Mouse (Mus musculus) embryonic facial prominence, embryonic 11.5 days (tissue): ENCODE measurements around the gene Lemd1. TPM values are rescaled to one million over a fixed set of nuclear protein-coding genes. Genes with fewer than 3 reads are reported as not detected.

Experiments
- ATAC-seq: fragments of 200-750 bp; cut with Nextera tagmentation; replicated peaks from 2 replicates; pipeline ENCODE4 v1.8.0; 2017; ENCODE audit warnings: low read depth; ENCODE audit not compliant: insufficient number of reproducible peaks, low FRiP score, low TSS enrichment
- DNase-seq: peaks from one replicate; pipeline ENCODE4 v3.0.0-alpha.2; 2015; ENCODE audit warnings: low spot score
- H3K27ac ChIP-seq: fragments of 300-500 bp; sonication (generic); replicated peaks from 2 replicates; pipeline ENCODE4 v1.5.1; 2014; ENCODE audit warnings: mild to moderate bottlenecking, low read depth, low read length, control low read depth
- H3K27me3 ChIP-seq: fragments of 300-500 bp; sonication (generic); 2 replicates; pipeline ENCODE4 v1.6.1; 2014; ENCODE audit warnings: mild to moderate bottlenecking, low read length, moderate library complexity, mixed read lengths; ENCODE audit not compliant: control insufficient read depth, insufficient read depth
- H3K36me3 ChIP-seq: fragments of 300-500 bp; sonication (generic); replicated peaks from 2 replicates; pipeline ENCODE4 v1.6.1; 2014; ENCODE audit warnings: low read depth, mild to moderate bottlenecking, low read length, moderate library complexity, mixed read lengths; ENCODE audit not compliant: control insufficient read depth, insufficient read depth
- H3K4me1 ChIP-seq: fragments of 300-500 bp; sonication (generic); 2 replicates; pipeline ENCODE4 v1.6.1; 2014; ENCODE audit warnings: low read length, mixed read lengths; ENCODE audit not compliant: control insufficient read depth, insufficient read depth
- H3K4me2 ChIP-seq: fragments of 300-500 bp; sonication (generic); 2 replicates; pipeline ENCODE4 v1.6.1; 2014; ENCODE audit warnings: low read depth, mild to moderate bottlenecking, control low read depth, low read length, moderate library complexity
- H3K4me3 ChIP-seq: fragments of 300-500 bp; sonication (generic); 2 replicates; pipeline ENCODE4 v1.5.1; 2014; ENCODE audit warnings: low read depth, low read length, control low read depth
- H3K9ac ChIP-seq: fragments of 300-500 bp; sonication (generic); replicated peaks from 2 replicates; pipeline ENCODE4 v1.6.1; 2014; ENCODE audit warnings: mild to moderate bottlenecking, control low read depth, low read length
- H3K9me3 ChIP-seq: fragments of 300-500 bp; sonication (generic); replicated peaks from 2 replicates; pipeline ENCODE4 v1.6.1; 2016; ENCODE audit warnings: mild to moderate bottlenecking, low read length, inconsistent platforms, mixed read lengths; ENCODE audit not compliant: control insufficient read depth
- WGBS: fragments of 180-500 bp; shearing (Covaris S2); extraction: QIAGEN DNeasy Blood & Tissue Kit; methylation state at CpG from one replicate; pipeline ENCODE4 v1.1.7; 2014; 5-methylcytosine and 5-hydroxymethylcytosine counted together
- polyA plus RNA-seq: library from polyadenylated mRNA; unstranded; fragments of >200 nt; fragmentation: Nextera tagmentation; extraction: Ambion mirVana; gene quantifications from 2 replicates; pipeline ENCODE4 v1.2.1, GENCODE M21; 2014

Lemd1 gene
- polyA plus RNA-seq, 1 experiment from 2014 or later = 1.1 TPM

DNA sequence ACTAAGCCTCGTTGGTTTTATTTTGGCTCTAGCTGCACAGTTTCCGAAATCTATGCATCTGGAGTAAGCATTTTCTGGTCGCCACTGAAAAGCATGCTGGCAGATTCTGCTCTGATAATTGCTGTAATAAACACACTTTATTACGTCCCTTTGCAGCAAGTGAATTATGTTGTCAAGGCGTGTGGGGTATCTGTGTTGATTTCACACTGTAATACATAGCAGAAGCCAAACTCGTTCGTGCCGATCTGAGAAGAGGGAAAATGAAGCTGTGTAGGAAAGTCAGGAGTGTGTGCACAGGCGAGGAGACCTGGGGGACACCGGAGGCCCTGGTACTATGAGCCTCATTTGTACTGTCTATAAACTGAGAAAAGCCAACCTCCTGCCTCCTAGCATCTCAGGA, 18.2 kb downstream of the Lemd1 start:
- peaks cover 3% of the 10 kb centered on the region; the same call in 1 of the 2 replicates for H3K27me3 ChIP-seq
- no peak for ATAC-seq

DNA sequence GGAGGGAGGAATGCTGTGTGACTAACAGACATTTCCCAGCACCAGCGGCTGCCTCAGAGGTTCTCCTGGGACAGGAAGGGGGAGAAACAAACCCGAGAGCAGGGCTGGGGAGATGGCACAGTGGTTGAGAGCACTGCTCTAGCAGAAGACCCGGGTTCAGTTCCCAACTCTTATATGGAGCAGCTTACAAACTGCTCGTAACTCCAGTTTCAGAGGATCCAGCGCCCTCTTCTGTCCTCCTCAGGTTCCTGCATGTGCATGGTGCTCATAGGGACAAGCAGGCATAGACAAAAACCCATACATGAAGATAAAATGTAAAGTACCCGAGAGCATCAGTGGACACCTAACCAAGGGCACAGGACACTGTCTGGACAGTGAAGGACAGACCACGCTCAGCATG, 19.7 kb downstream of the Lemd1 start:
- Histone ChIP-seq H3K4me2 (no peak overlapping the region), H3K9me3 (no peaks in the 10 kb centered on the region), H3K27ac (no peak overlapping the region), H3K9ac (no peak overlapping the region), H3K36me3 (no peaks in the 10 kb centered on the region), H3K4me1 (no peaks in the 10 kb centered on the region; the same call in 1 of the 2 replicates), H3K27me3 (peaks cover 3% of the 10 kb centered on the region; the same call in 1 of the 2 replicates), H3K4me3 (no peak overlapping the region)
- ATAC-seq (no peak), DNase-seq (peak; percentile 66)
- WGBS = 17% methylated on average over 7 of the region's 7 CpGs

More for the DNA sequence above, 18.2 kb downstream of the Lemd1 start:
- Histone ChIP-seq H3K9ac (no peak overlapping the region), H3K4me1 (no peaks in the 10 kb centered on the region; the same call in 1 of the 2 replicates), H3K9me3 (no peaks in the 10 kb centered on the region), H3K4me3 (no peak overlapping the region), H3K36me3 (no peaks in the 10 kb centered on the region), H3K4me2 (no peak overlapping the region), H3K27ac (no peak overlapping the region)
- 65% methylated on average over 10 of the region's 10 CpGs for WGBS
- DNase-seq = no peak

DNA sequence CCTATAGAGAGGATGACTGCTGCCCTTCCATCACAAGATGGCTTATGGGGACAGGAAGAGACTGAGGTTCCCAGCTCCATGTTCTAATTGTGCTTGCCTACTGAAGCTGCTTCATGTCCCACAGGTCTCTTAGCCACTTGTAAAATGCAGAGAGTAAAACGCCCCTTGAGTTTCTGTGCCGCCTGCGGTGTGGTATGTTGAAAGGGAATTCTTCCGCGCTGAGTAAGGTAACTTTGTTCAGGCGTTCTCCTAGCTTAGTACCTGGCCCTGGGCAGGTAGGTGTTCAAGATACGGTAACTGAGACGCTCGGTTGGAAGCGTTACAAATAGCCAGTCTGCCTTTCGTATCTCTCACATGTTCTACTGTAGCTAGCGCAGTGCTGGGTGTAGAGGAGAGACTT, 20.4 kb downstream of the Lemd1 start:
- ATAC-seq (no peak), DNase-seq (no peak)
- Histone ChIP-seq H3K9me3 (no peaks in the 10 kb centered on the region), H3K36me3 (no peaks in the 10 kb centered on the region), H3K9ac (no peak overlapping the region), H3K4me3 (no peak overlapping the region), H3K4me2 (no peak overlapping the region; the same call in 1 of the 2 replicates), H3K27ac (no peak overlapping the region), H3K27me3 (peaks cover 3% of the 10 kb centered on the region; the same call in 1 of the 2 replicates), H3K4me1 (no peaks in the 10 kb centered on the region; the same call in 1 of the 2 replicates)
- WGBS = 39% methylated on average over 12 of the region's 12 CpGs

DNA sequence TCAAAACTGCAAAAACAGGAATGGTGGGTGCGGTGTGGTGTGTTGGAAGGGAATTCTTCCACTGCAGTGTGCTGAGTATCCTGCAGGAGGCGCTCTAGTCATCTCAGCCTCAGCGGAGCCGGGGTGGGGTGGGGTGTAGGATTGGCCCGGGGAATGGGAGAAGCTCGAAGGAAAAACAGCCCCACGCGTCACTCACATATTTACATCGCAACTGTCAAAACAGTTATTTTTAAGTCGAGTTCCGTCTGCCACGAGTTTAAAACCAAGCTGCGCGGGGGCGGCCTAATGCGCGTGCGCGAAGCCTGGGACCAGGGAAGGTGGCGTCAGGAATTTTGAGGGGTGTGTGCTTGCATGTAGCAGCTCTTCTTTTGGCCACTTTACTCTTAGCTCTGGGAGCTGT, 21.0 kb downstream of the Lemd1 start:
- no peak overlapping the region for H3K9ac ChIP-seq
- H3K27ac ChIP-seq = no peak overlapping the region
- 5% methylated on average over 20 of the region's 20 CpGs for WGBS
- DNase-seq = peak; percentile 64
- no peak for ATAC-seq
- H3K27me3 ChIP-seq = peaks cover 3% of the 10 kb centered on the region; the same call in 1 of the 2 replicates
- no peaks in the 10 kb centered on the region for H3K36me3 ChIP-seq
- H3K4me1 ChIP-seq = no peaks in the 10 kb centered on the region; the same call in 1 of the 2 replicates
- no peaks in the 10 kb centered on the region for H3K9me3 ChIP-seq
- peak overlapping the region; percentile 22; the same call in 1 of the 2 replicates for H3K4me2 ChIP-seq
- peak overlapping the region; percentile 14; the same call in 1 of the 2 replicates for H3K4me3 ChIP-seq

DNA sequence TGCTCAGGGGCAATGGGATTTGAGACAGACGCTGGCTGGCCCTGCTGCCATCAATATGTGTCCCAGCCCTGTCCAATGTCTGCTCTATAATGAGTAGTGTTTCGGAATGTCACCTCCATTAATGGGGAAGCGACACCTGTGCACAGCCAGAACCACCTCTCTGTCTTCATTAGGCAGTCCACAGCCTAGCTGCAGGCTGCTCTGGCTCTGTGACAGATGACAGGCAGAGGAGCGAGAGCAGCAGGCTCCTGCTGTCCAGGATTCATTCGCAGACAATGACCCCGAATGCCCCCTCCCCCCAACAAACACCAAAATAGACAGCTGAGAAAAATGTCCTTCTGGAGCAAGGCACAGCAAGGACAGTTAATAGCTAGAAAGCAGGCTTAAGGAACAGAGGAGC, 21.8 kb downstream of the Lemd1 start:
- no peak overlapping the region for H3K27ac ChIP-seq
- no peak for DNase-seq

DNA sequence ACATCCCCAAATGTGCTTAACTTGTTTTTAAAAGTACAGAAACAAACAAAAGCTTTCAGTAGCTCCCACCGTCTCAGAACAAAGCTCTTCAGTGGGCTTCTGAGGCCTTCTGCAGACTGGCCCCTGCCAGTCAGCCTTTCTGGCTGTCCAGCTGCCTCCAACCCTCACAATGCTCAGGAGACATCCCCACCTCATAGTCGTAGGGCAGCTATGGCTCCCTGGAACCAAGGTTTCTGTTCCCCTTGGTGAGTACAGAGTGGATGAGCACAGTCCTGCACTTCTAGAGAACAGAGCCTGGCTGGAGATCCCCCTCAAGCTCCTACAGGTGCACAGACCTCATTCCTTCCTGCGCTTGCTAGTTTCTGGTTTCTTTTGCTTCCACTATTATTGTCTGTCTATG, 25.0 kb downstream of the Lemd1 start:
- peaks cover under 1% of the 10 kb centered on the region; the same call in 1 of the 2 replicates for H3K27me3 ChIP-seq
- no peak overlapping the region for H3K4me2 ChIP-seq
- H3K9ac ChIP-seq = no peak overlapping the region
- H3K36me3 ChIP-seq = no peaks in the 10 kb centered on the region
- WGBS = 49% methylated on average over 3 of the region's 3 CpGs
- H3K4me1 ChIP-seq = no peaks in the 10 kb centered on the region; the same call in 1 of the 2 replicates
- DNase-seq (no peak), ATAC-seq (no peak)
- H3K27ac ChIP-seq = no peak overlapping the region
- no peaks in the 10 kb centered on the region for H3K9me3 ChIP-seq
- H3K4me3 ChIP-seq = no peak overlapping the region

More for the DNA sequence above, 21.8 kb downstream of the Lemd1 start:
- no peak overlapping the region for H3K4me3 ChIP-seq
- H3K27me3 ChIP-seq = peaks cover 3% of the 10 kb centered on the region; the same call in 1 of the 2 replicates
- no peaks in the 10 kb centered on the region; the same call in 1 of the 2 replicates for H3K4me1 ChIP-seq
- WGBS = 41% methylated on average over 6 of the region's 6 CpGs
- H3K9ac ChIP-seq = no peak overlapping the region
- peak; percentile 45; the same call in 1 of the 2 replicates for ATAC-seq
- no peaks in the 10 kb centered on the region for H3K9me3 ChIP-seq
- H3K4me2 ChIP-seq = no peak overlapping the region
- no peaks in the 10 kb centered on the region for H3K36me3 ChIP-seq

DNA sequence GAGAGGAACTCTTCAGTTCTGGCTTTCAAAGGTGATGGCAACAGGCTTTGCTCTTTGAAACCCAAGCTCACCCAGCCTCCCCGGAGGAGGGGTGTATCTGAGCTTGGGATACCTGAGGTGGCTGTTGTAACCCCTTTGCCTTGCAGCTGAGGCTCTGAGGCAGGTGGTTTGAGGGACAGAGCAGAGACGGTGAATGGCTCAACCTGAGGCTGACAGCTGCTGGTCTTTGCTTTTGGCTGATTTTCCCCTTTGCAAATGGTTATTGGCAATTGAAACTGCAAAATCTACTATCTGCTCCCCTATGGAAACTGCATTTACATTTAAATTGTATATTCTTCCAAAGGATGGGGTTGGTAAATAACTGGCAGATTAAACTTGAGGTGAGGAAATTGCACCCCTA, 30.4 kb downstream of the Lemd1 start:
- Histone ChIP-seq H3K9ac (no peak overlapping the region), H3K27ac (no peak overlapping the region), H3K4me1 (no peaks in the 10 kb centered on the region), H3K9me3 (no peaks in the 10 kb centered on the region), H3K36me3 (no peaks in the 10 kb centered on the region), H3K27me3 (no peaks in the 10 kb centered on the region), H3K4me3 (no peak overlapping the region), H3K4me2 (no peak overlapping the region)
- DNase-seq = no peak
- no peak for ATAC-seq
- WGBS = 35% methylated on average over 2 of the region's 2 CpGs

DNA sequence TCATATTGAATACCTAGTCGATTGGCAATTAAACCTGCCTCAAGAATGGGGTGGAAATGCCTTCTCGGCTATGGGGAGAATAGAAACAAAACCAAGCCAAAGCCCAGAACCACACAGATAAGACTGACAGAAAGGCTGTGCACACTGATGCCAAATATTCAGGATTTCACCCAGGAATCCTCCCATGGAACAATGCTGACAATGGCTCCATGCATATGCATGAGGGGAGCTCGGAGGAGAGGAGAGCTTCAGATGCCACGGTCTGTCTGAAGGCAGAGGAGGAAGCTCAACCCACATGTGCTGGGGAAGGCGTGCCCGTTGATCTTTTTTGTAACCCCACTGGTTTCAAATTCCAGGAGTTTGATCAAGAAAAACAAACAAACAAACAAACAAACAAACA, 30.9 kb downstream of the Lemd1 start:
- Histone ChIP-seq H3K36me3 (no peaks in the 10 kb centered on the region), H3K9ac (no peak overlapping the region), H3K9me3 (no peaks in the 10 kb centered on the region), H3K4me3 (no peak overlapping the region), H3K4me2 (no peak overlapping the region), H3K27me3 (no peaks in the 10 kb centered on the region), H3K27ac (no peak overlapping the region), H3K4me1 (no peaks in the 10 kb centered on the region)
- WGBS = 35% methylated on average over 6 of the region's 6 CpGs
- ATAC-seq = no peak
- no peak for DNase-seq
